Mouse (Mus musculus): ENCODE results near the gene Gm36028. TPM values are rescaled to one million over a fixed set of nuclear protein-coding genes. Genes with fewer than 3 reads are reported as not detected.

Gene Gm36028
- polyA plus RNA-seq, 1 experiment: 0.08 TPM

DNA sequence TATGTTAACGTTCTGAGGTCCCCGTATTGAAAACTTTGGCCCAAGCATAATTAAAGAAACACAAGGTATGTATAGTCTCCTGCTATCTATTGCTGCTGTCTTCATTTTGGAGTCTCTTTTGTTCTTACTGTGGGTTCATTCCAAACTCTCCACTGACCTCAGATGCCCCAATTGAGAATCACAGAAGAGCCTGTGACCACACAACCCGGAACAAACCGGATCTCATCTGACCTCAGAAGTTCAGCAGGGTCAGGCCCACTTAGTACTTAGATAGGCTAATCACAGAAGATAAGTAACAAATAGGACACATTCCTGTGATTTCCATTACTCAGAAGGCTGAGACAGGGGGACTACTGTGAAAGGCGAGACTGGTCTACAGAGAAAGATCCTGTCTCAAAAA is 6.4 kb downstream of the Gm36028 start:
- Histone ChIP-seq H3K27me3 (ENCODE audit: control insufficient read depth, insufficient read depth, insufficient read length) (no peaks in the 10 kb centered on the region), H3K4me3 (no peak overlapping the region), H3K36me3 (ENCODE audit: control insufficient read depth, insufficient read depth) (no peaks in the 10 kb centered on the region), H3ac (ENCODE audit: control insufficient read depth, insufficient read length) (no peak overlapping the region), H3K79me2 (ENCODE audit: control insufficient read depth, insufficient read depth) (no peaks in the 10 kb centered on the region), H3K4me2 (ENCODE audit: low read depth) (no peak overlapping the region)
- no peak for TF ChIP-seq MYOG (IDR thresholded peaks at IDR 0.05; ENCODE audit: control insufficient read depth in 1 of 3, insufficient read depth in 1 of 3, insufficient read length in 2 of 3, low read depth in 2 of 3)
- no peak for TF ChIP-seq POLR2AphosphoS2 (IDR thresholded peaks at IDR 0.05; ENCODE audit: insufficient read length, low read depth)
- TF ChIP-seq TCF12 (IDR thresholded peaks at IDR 0.05; ENCODE audit: insufficient read depth, poor library complexity, severe bottlenecking): no peak
- TF ChIP-seq SRF (IDR thresholded peaks at IDR 0.05; ENCODE audit: control insufficient read depth, insufficient read length, low read depth): no peak
- no peak for TF ChIP-seq CEBPB (IDR thresholded peaks at IDR 0.05; ENCODE audit: insufficient read depth, poor library complexity, severe bottlenecking)
- TF ChIP-seq E2F4 (IDR thresholded peaks at IDR 0.05; ENCODE audit: insufficient read depth): no peak
- no peak for TF ChIP-seq MAX (IDR thresholded peaks at IDR 0.05; ENCODE audit: low read depth)
- no peak for TF ChIP-seq POLR2A (IDR thresholded peaks at IDR 0.05; ENCODE audit: insufficient read length, low read depth)
- TF ChIP-seq MYOD1 (IDR thresholded peaks at IDR 0.05; ENCODE audit: control insufficient read depth in 1 of 3, insufficient read length in 2 of 3, low read depth in 2 of 3): no peak
- TF ChIP-seq REST (IDR thresholded peaks at IDR 0.05; ENCODE audit: insufficient read depth, insufficient read length): no peak
- no peak for TF ChIP-seq TCF3 (IDR thresholded peaks at IDR 0.05; ENCODE audit: insufficient read length, low read depth)
- TF ChIP-seq USF1 (IDR thresholded peaks at IDR 0.05; ENCODE audit: low read depth): no peak

DNA sequence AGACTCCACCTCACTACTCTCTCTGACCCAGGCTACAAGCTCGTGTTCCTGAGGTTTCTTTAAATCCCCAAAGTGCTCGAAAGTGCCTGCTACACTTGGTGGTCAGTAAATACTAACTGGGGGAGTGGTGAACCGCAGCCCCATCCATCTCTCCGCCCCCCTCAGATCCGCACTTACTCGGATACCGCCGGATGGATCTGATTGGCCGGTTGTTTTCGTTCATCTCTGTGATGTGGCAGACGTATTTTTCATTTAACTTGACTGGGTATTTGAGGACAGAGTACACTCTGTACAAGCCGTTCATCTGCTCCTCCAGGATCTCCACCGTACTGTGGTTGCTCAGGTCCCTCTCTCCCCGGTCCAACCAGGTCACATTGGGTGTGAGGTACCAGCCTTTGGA is 6.9 kb downstream of the Gm36028 start:
- no peaks in the 10 kb centered on the region for H3K27me3 ChIP-seq (ENCODE audit: control insufficient read depth, insufficient read depth, insufficient read length)
- H3K4me2 ChIP-seq (ENCODE audit: low read depth): no peak overlapping the region
- H3ac ChIP-seq (ENCODE audit: control insufficient read depth, insufficient read length): no peak overlapping the region
- no peaks in the 10 kb centered on the region for H3K36me3 ChIP-seq (ENCODE audit: control insufficient read depth, insufficient read depth)
- no peaks in the 10 kb centered on the region for H3K79me2 ChIP-seq (ENCODE audit: control insufficient read depth, insufficient read depth)
- no peak overlapping the region for H3K4me3 ChIP-seq
- TF ChIP-seq MYOD1 (IDR thresholded peaks at IDR 0.05; ENCODE audit: control insufficient read depth in 1 of 3, insufficient read length in 2 of 3, low read depth in 2 of 3): no peak
- no peak for TF ChIP-seq REST (IDR thresholded peaks at IDR 0.05; ENCODE audit: insufficient read depth, insufficient read length)
- no peak for TF ChIP-seq MYOG (IDR thresholded peaks at IDR 0.05; ENCODE audit: control insufficient read depth in 1 of 3, insufficient read depth in 1 of 3, insufficient read length in 2 of 3, low read depth in 2 of 3)
- no peak for TF ChIP-seq TCF12 (IDR thresholded peaks at IDR 0.05; ENCODE audit: insufficient read depth, poor library complexity, severe bottlenecking)
- TF ChIP-seq CEBPB (IDR thresholded peaks at IDR 0.05; ENCODE audit: insufficient read depth, poor library complexity, severe bottlenecking): no peak
- no peak for TF ChIP-seq USF1 (IDR thresholded peaks at IDR 0.05; ENCODE audit: low read depth)
- TF ChIP-seq TCF3 (IDR thresholded peaks at IDR 0.05; ENCODE audit: insufficient read length, low read depth): no peak
- no peak for TF ChIP-seq SRF (IDR thresholded peaks at IDR 0.05; ENCODE audit: control insufficient read depth, insufficient read length, low read depth)
- TF ChIP-seq POLR2AphosphoS2 (IDR thresholded peaks at IDR 0.05; ENCODE audit: insufficient read length, low read depth): no peak
- TF ChIP-seq POLR2A (IDR thresholded peaks at IDR 0.05; ENCODE audit: insufficient read length, low read depth): no peak
- no peak for TF ChIP-seq MAX (IDR thresholded peaks at IDR 0.05; ENCODE audit: low read depth)
- no peak for TF ChIP-seq E2F4 (IDR thresholded peaks at IDR 0.05; ENCODE audit: insufficient read depth)

- Histone ChIP-seq H3ac (ENCODE audit: control insufficient read depth, insufficient read length) (no peak overlapping the region), H3K27me3 (ENCODE audit: control insufficient read depth, insufficient read depth, insufficient read length) (no peaks in the 10 kb centered on the region), H3K4me2 (ENCODE audit: low read depth) (no peak overlapping the region), H3K36me3 (ENCODE audit: control insufficient read depth, insufficient read depth) (no peaks in the 10 kb centered on the region), H3K4me3 (no peak overlapping the region), H3K79me2 (ENCODE audit: control insufficient read depth, insufficient read depth) (no peaks in the 10 kb centered on the region)
- no peak for TF ChIP-seq E2F4 (IDR thresholded peaks at IDR 0.05; ENCODE audit: insufficient read depth)
- no peak for TF ChIP-seq TCF12 (IDR thresholded peaks at IDR 0.05; ENCODE audit: insufficient read depth, poor library complexity, severe bottlenecking)
- no peak for TF ChIP-seq MYOG (IDR thresholded peaks at IDR 0.05; ENCODE audit: control insufficient read depth in 1 of 3, insufficient read depth in 1 of 3, insufficient read length in 2 of 3, low read depth in 2 of 3)
- TF ChIP-seq POLR2AphosphoS2 (IDR thresholded peaks at IDR 0.05; ENCODE audit: insufficient read length, low read depth): no peak
- TF ChIP-seq SRF (IDR thresholded peaks at IDR 0.05; ENCODE audit: control insufficient read depth, insufficient read length, low read depth): no peak
- TF ChIP-seq MYOD1 (IDR thresholded peaks at IDR 0.05; ENCODE audit: control insufficient read depth in 1 of 3, insufficient read length in 2 of 3, low read depth in 2 of 3): no peak
- TF ChIP-seq CEBPB (IDR thresholded peaks at IDR 0.05; ENCODE audit: insufficient read depth, poor library complexity, severe bottlenecking): no peak
- no peak for TF ChIP-seq POLR2A (IDR thresholded peaks at IDR 0.05; ENCODE audit: insufficient read length, low read depth)
- no peak for TF ChIP-seq REST (IDR thresholded peaks at IDR 0.05; ENCODE audit: insufficient read depth, insufficient read length)
- no peak for TF ChIP-seq MAX (IDR thresholded peaks at IDR 0.05; ENCODE audit: low read depth)
- no peak for TF ChIP-seq USF1 (IDR thresholded peaks at IDR 0.05; ENCODE audit: low read depth)
- no peak for TF ChIP-seq TCF3 (IDR thresholded peaks at IDR 0.05; ENCODE audit: insufficient read length, low read depth)
Observed at GRCm38 (mm10) chr16:37853279-37853678, 7.7 kb downstream of the Gm36028 start.

GRCm38 (mm10) chr16:37851366-37851765 is 9.6 kb downstream of the Gm36028 start:
- TF ChIP-seq REST (IDR thresholded peaks at IDR 0.05; ENCODE audit: insufficient read depth, insufficient read length): no peak
- no peak for TF ChIP-seq MYOD1 (IDR thresholded peaks at IDR 0.05; ENCODE audit: control insufficient read depth in 1 of 3, insufficient read length in 2 of 3, low read depth in 2 of 3)
- TF ChIP-seq E2F4 (IDR thresholded peaks at IDR 0.05; ENCODE audit: insufficient read depth): no peak
- no peak for TF ChIP-seq TCF3 (IDR thresholded peaks at IDR 0.05; ENCODE audit: insufficient read length, low read depth)
- no peak for TF ChIP-seq POLR2AphosphoS2 (IDR thresholded peaks at IDR 0.05; ENCODE audit: insufficient read length, low read depth)
- no peak for TF ChIP-seq POLR2A (IDR thresholded peaks at IDR 0.05; ENCODE audit: insufficient read length, low read depth)
- no peak for TF ChIP-seq TCF12 (IDR thresholded peaks at IDR 0.05; ENCODE audit: insufficient read depth, poor library complexity, severe bottlenecking)
- TF ChIP-seq USF1 (IDR thresholded peaks at IDR 0.05; ENCODE audit: low read depth): no peak
- no peak for TF ChIP-seq MYOG (IDR thresholded peaks at IDR 0.05; ENCODE audit: control insufficient read depth in 1 of 3, insufficient read depth in 1 of 3, insufficient read length in 2 of 3, low read depth in 2 of 3)
- no peak for TF ChIP-seq SRF (IDR thresholded peaks at IDR 0.05; ENCODE audit: control insufficient read depth, insufficient read length, low read depth)
- no peak for TF ChIP-seq MAX (IDR thresholded peaks at IDR 0.05; ENCODE audit: low read depth)
- no peak for TF ChIP-seq CEBPB (IDR thresholded peaks at IDR 0.05; ENCODE audit: insufficient read depth, poor library complexity, severe bottlenecking)
- no peak overlapping the region for H3K4me3 ChIP-seq
- no peak overlapping the region for H3K4me2 ChIP-seq (ENCODE audit: low read depth)
- H3ac ChIP-seq (ENCODE audit: control insufficient read depth, insufficient read length): no peak overlapping the region
- H3K27me3 ChIP-seq (ENCODE audit: control insufficient read depth, insufficient read depth, insufficient read length): no peaks in the 10 kb centered on the region
- H3K79me2 ChIP-seq (ENCODE audit: control insufficient read depth, insufficient read depth): no peaks in the 10 kb centered on the region
- no peaks in the 10 kb centered on the region for H3K36me3 ChIP-seq (ENCODE audit: control insufficient read depth, insufficient read depth)
